Mouse (Mus musculus) liver, embryonic 14.5 days (tissue): ENCODE measurements around the gene Fhl3.

Experiments used
- CTCF ChIP-seq: IDR thresholded peaks from 2 replicates; pipeline ENCODE4 v1.5.1; 2016; ENCODE audit warnings: antibody characterized with exemption, low read depth, control low read depth
- EP300 ChIP-seq: IDR thresholded peaks from 2 replicates; pipeline ENCODE4 v1.6.1; 2016; ENCODE audit warnings: antibody characterized with exemption, low read depth

DNA sequence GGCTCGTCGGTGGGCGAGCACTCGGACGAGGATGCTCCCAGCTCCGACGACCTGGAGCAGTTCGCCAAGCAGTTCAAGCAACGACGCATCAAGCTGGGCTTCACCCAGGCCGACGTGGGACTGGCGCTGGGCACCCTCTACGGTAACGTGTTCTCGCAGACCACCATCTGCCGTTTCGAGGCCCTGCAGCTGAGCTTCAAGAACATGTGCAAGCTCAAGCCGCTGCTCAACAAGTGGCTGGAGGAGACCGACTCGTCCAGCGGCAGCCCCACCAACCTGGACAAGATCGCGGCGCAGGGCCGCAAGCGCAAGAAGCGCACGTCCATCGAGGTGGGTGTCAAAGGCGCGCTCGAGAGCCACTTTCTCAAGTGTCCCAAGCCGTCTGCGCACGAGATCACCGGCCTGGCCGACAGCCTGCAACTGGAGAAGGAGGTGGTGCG lies 42.1 kb upstream of the Fhl3 start:
- TF ChIP-seq CTCF (no peak), EP300 (no peak)
